8 mouse cellular contexts compared by ENCODE assay signal in genomic region chrX:155337567-155337904, GRCm38 (mm10). TPM values are rescaled to one million over a fixed set of nuclear protein-coding genes. Genes with fewer than 3 reads are reported as not detected.
A peak's percentile ranks its signal among the peaks of the same experiment; 100 is the strongest.
DNase-seq lines count a peak whose midpoint lies in the region; ATAC-seq and TF ChIP-seq lines count a peak whose summit lies in the region.

No protein-coding gene starts in this region.

- peak overlapping the region; percentile 66 for H3K4me3 ChIP-seq in heart, embryonic 15.5 days
- H3K4me3 ChIP-seq in ES-E14 (ENCODE audit: insufficient read depth in 1 of 2, low read depth in 1 of 2, low read length in 2 of 2, poor library complexity in 1 of 2, severe bottlenecking in 1 of 2) = peak overlapping the region; percentile 94 to 99
- peak overlapping the region; percentile 58 for H3K4me3 ChIP-seq in forebrain, embryonic 16.5 days (replicated peaks; ENCODE audit: low read length)
- H3K4me3 ChIP-seq in liver, postnatal 0 days (ENCODE audit: low read depth, low read length) = peak overlapping the region; percentile 65

- H3K9me3 ChIP-seq in heart, embryonic 15.5 days (replicated peaks) = no peaks in the 10 kb centered on the region
- H3K9me3 ChIP-seq in ES-E14 (ENCODE audit: control insufficient read depth, insufficient read depth, low read depth, low read length) = no peaks in the 10 kb centered on the region
- no peaks in the 10 kb centered on the region for H3K9me3 ChIP-seq in forebrain, embryonic 16.5 days (ENCODE audit: control insufficient read depth, low read length)
- H3K9me3 ChIP-seq in liver, postnatal 0 days (ENCODE audit: low read length) = no peaks in the 10 kb centered on the region

- WGBS in heart, embryonic 15.5 days = 10% methylated on average over 7 of the region's 7 CpGs
- WGBS in forebrain, embryonic 16.5 days = 19% methylated on average over 7 of the region's 7 CpGs
- 27% methylated on average over 7 of the region's 7 CpGs for WGBS in liver, postnatal 0 days (ENCODE audit: insufficient replicate concordance)

- no peak for DNase-seq in heart, adult 11 months
- DNase-seq in ES-E14 (ENCODE audit: low read depth, low spot score) = no peak
- DNase-seq in liver, postnatal 0 days = no peak
- no peak for DNase-seq in T-cell, adult 2 months (ENCODE audit: low spot score)
- no peak for DNase-seq in gastrocnemius, postnatal 25 days
- DNase-seq in right cerebral cortex, postnatal 4 days = no peak

- H3K9ac ChIP-seq in heart, embryonic 15.5 days = peak overlapping the region; percentile 68
- peak overlapping the region; percentile 100 for H3K9ac ChIP-seq in ES-E14 (ENCODE audit: insufficient read depth, low read depth, low read length, poor library complexity, severe bottlenecking)
- peak overlapping the region; percentile 66 for H3K9ac ChIP-seq in forebrain, embryonic 16.5 days (replicated peaks; ENCODE audit: low read depth, low read length)
- peak overlapping the region; percentile 71 for H3K9ac ChIP-seq in liver, postnatal 0 days (replicated peaks)

- in situ Hi-C loops in ES-E14 (cut with MboI; ENCODE audit: low sequenced_read_pairs in 2 of 2, unreplicated experiment in 2 of 2) = no loop called here

- H3K4me2 ChIP-seq in heart, embryonic 15.5 days = peak overlapping the region; percentile 60
- peak overlapping the region; percentile 63 for H3K4me2 ChIP-seq in forebrain, embryonic 16.5 days (ENCODE audit: low read length)
- H3K4me2 ChIP-seq in liver, postnatal 0 days (ENCODE audit: low read depth, low read length) = peak overlapping the region; percentile 76

- H3K36me3 ChIP-seq in heart, embryonic 15.5 days = no peaks in the 10 kb centered on the region
- H3K36me3 ChIP-seq in ES-E14 (ENCODE audit: control insufficient read depth, insufficient read depth, low read length, poor library complexity, severe bottlenecking) = no peaks in the 10 kb centered on the region
- H3K36me3 ChIP-seq in forebrain, embryonic 16.5 days (ENCODE audit: control insufficient read depth, insufficient read depth) = no peaks in the 10 kb centered on the region
- H3K36me3 ChIP-seq in liver, postnatal 0 days (replicated peaks; ENCODE audit: insufficient read depth, low read length) = no peaks in the 10 kb centered on the region

- H3K4me1 ChIP-seq in heart, embryonic 15.5 days (replicated peaks) = no peaks in the 10 kb centered on the region
- peaks cover 0 to 2% of the 10 kb centered on the region in 2 experiments; a peak in 2 of 4 replicates for H3K4me1 ChIP-seq in ES-E14 (ENCODE audit: control insufficient read depth in 2 of 2, insufficient read depth in 2 of 2, low read length in 2 of 2, poor library complexity in 1 of 2)
- H3K4me1 ChIP-seq in forebrain, embryonic 16.5 days (replicated peaks; ENCODE audit: control insufficient read depth, insufficient read depth, low read length) = no peaks in the 10 kb centered on the region
- no peaks in the 10 kb centered on the region for H3K4me1 ChIP-seq in liver, postnatal 0 days (ENCODE audit: insufficient read depth)

- TF ChIP-seq EP300 in liver, postnatal 0 days (IDR thresholded peaks at IDR 0.05; ENCODE audit: low read depth) = no peak

- H3K27me3 ChIP-seq in heart, embryonic 15.5 days = no peaks in the 10 kb centered on the region
- no peaks in the 10 kb centered on the region for H3K27me3 ChIP-seq in forebrain, embryonic 16.5 days (replicated peaks; ENCODE audit: control insufficient read depth, insufficient read depth, low read length)
- no peaks in the 10 kb centered on the region for H3K27me3 ChIP-seq in liver, postnatal 0 days (ENCODE audit: insufficient read depth, low read length)

- ATAC-seq in heart, embryonic 15.5 days (replicated peaks; ENCODE audit: insufficient number of reproducible peaks, insufficient read depth, low FRiP score, low read depth) = no peak
- ATAC-seq in forebrain, embryonic 16.5 days = no peak
- no peak for ATAC-seq in liver, postnatal 0 days

- no peak for TF ChIP-seq CTCF in liver, postnatal 0 days (IDR thresholded peaks at IDR 0.05; ENCODE audit: low read depth)

- H3K27ac ChIP-seq in heart, embryonic 15.5 days = peak overlapping the region; percentile 89
- H3K27ac ChIP-seq in ES-E14 (ENCODE audit: insufficient read depth, low read depth, low read length, poor library complexity, severe bottlenecking) = no peak overlapping the region
- no peak overlapping the region for H3K27ac ChIP-seq in forebrain, embryonic 16.5 days (ENCODE audit: low read length)
- H3K27ac ChIP-seq in liver, postnatal 0 days (ENCODE audit: low read depth) = peak overlapping the region; percentile 74; the same call in 1 of the 2 replicates

TF ChIP-seq in ES-E14, 5 proteins besides CTCF, POLR2A, EP300 and RAD21:
- no peak for TF ChIP-seq ZNF384 (IDR thresholded peaks at IDR 0.05; ENCODE audit: low read depth, low read length)
- no peak for TF ChIP-seq MAFK (IDR thresholded peaks at IDR 0.05; ENCODE audit: insufficient read depth, low read depth, low read length)
- no peak for TF ChIP-seq HCFC1 (IDR thresholded peaks at IDR 0.05; ENCODE audit: borderline replicate concordance, insufficient read depth, low read length)
- no peak for TF ChIP-seq CHD2 (IDR thresholded peaks at IDR 0.05; ENCODE audit: low read depth, low read length)
- no peak for TF ChIP-seq ZC3H11A (IDR thresholded peaks at IDR 0.05; ENCODE audit: borderline replicate concordance, low read depth, low read length)

RNA-seq across cellular contexts. Expression of gene Prdx4, which starts 3.0 kb away (rescaled TPM):
- 227 and 248 TPM in 2 replicates for polyA plus RNA-seq in heart, embryonic 15.5 days (2015; fragmentation: Nextera tagmentation; extraction: Ambion mirVana)
- total RNA-seq in ES-E14 (2012; rRNA removed) = 235 and 279 TPM in 2 replicates
- 86.3 and 94.3 TPM in 2 replicates for polyA plus RNA-seq in forebrain, embryonic 16.5 days (2015; fragmentation: Nextera tagmentation; extraction: Ambion mirVana)
- 234 and 235 TPM in 2 replicates for polyA plus RNA-seq in liver, postnatal 0 days (2015; fragmentation: Nextera tagmentation; extraction: Ambion mirVana)
- total RNA-seq in gastrocnemius, postnatal 25 days (2021) = 10 to 100 TPM; 10.1 to 13.0 TPM

Comparison
In these comparisons a context has a peak if more than half of its experiments do, and no peak if none do; other contexts are left out.
1. H3K27ac ChIP-seq: peak in heart, embryonic 15.5 days (single experiment) and liver, postnatal 0 days (single experiment); none in ES-E14 (single experiment) and forebrain, embryonic 16.5 days (single experiment).
2. Peak in every context shown above with its lines, with median percentiles within 50 percentile points of each other: H3K4me2 ChIP-seq, H3K4me3 ChIP-seq and H3K9ac ChIP-seq.